Mouse (Mus musculus) liver, embryonic 14.5 days (tissue): Measurements from ENCODE around the gene Stxbp1.

Experiments
- CTCF ChIP-seq: IDR thresholded peaks from 2 replicates; pipeline ENCODE4 v1.5.1; 2016; ENCODE audit warnings: antibody characterized with exemption, low read depth, control low read depth
- EP300 ChIP-seq: IDR thresholded peaks from 2 replicates; pipeline ENCODE4 v1.6.1; 2016; ENCODE audit warnings: antibody characterized with exemption, low read depth

DNA sequence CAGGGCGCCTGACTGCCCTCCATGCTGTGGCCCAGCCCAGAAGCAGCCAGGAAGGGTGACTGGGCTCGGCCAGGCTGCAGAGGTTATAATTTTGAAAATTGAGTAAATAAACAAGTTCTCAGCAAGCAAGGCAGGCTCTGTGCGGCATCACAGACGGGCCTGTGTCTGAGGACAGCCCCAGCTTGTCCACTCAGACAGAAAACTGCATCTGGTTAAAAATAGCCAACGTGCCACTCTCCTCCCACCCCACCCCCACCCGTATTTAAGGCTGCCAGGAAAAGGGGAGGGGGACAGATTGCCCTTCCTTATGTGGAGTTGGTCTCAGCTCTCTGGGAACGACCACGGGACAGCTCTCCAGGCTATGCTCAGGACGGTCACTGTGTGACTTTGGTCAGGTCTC, 41.0 kb upstream of the Stxbp1 start:
- TF ChIP-seq EP300 (no peak), CTCF (no peak)
